Mouse (Mus musculus): ENCODE measurements at regions not wholly inside any gene's neighbourhood (a gene's known extent, or its start where the extent isn't known, plus 50 kb on each side); places are given as distances from the start of the nearest gene placed in this dataset.

GRCm38 (mm10) chrX:50537122-50537784 is 109.0 kb upstream of the Olfr1324 start:
- peak in 1 of 2 experiments; percentile 60 for DNase-seq (ENCODE audit: low spot score in 2 of 2)

DNA sequence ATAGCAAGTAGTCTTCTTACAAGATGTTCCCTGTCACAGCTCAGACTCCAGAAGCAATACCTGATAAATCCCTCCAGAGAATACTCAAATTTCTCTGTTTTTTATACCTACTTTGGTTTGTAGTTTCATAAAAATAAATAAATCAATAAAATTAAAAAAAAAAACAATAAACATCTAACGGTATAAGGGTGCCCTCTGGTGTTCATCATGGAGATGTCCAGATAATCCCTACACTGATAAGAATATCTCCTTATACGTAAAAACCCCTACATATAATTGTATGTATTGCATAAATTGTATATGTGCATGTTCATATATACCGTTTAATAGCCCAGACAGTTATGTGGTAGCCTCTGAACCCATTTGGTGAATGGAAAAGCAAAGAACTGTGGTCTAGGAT is 75.7 kb upstream of the Olfr1324 start:
- DNase-seq (ENCODE audit: low spot score in 2 of 2): no peak

DNA sequence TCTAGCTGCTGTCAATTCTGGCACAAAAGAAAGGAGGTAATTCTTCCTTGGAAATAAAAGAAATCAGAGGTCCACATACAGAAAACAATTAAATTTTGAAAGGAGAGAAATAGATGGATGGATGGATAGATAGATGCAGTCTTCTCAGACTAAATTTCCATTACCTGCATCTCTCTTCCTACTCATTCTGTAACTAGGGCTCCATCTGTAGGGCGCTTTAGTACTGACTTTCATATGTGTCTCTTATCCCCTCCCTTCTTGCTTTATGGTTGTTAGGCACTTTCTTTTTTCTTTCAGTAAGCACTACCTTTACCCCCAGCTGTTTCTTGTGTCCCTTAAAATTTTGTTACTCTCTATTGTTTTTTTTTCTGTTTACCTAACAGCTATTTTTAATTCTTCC is 72.9 kb upstream of the Olfr1324 start:
- no peak for DNase-seq (ENCODE audit: low spot score in 2 of 2)

- DNase-seq (ENCODE audit: low spot score in 2 of 2): peak in 1 of 2 experiments; percentile 5
Observed at GRCm38 (mm10) chrX:50490477-50490967, 62.2 kb upstream of the Olfr1324 start.
